Mouse (Mus musculus) MEL (cell line): ENCODE measurements around the gene Tnfrsf11a. TPM values are rescaled to one million over a fixed set of nuclear protein-coding genes. Genes with fewer than 3 reads are reported as not detected.

ENCODE experiments used
- DNase-seq: peaks from one replicate; pipeline ENCODE4 v3.0.0; 2011; ENCODE audit warnings: low read depth, low spot score
- H3K27ac ChIP-seq: 2 replicates; pipeline ENCODE4 v1.5.1; 2012; ENCODE audit warnings: low read depth, mild to moderate bottlenecking, control low read depth, low read length, moderate library complexity; ENCODE audit not compliant: control insufficient read depth
- H3K27me3 ChIP-seq, 2 experiments: fragments of 150-350 bp in 1 of 2; sonication (generic) in 1 of 2; 2 replicates each; pipeline ENCODE4 v1.6.1; 2012; ENCODE audit warnings: low read length in 2 of 2, mild to moderate bottlenecking in 2 of 2, improper control_type of control experiment in 1 of 2, moderate library complexity in 1 of 2; ENCODE audit not compliant: insufficient read depth in 2 of 2, control insufficient read depth in 1 of 2
- H3K36me3 ChIP-seq, 2 experiments: 2 replicates each; pipeline ENCODE4 v1.6.1; 2012 to 2014; ENCODE audit warnings: low read length in 2 of 2, improper control_type of control experiment in 1 of 2, inconsistent platforms in 1 of 2, mild to moderate bottlenecking in 1 of 2; ENCODE audit not compliant: insufficient read depth in 2 of 2, control insufficient read depth in 1 of 2
- H3K4me1 ChIP-seq, 2 experiments: fragments of 150-350 bp in 1 of 2; sonication (generic) in 1 of 2; 2 replicates each; pipeline ENCODE4 v1.6.1; 2012; ENCODE audit warnings: low read length in 2 of 2, improper control_type of control experiment in 1 of 2, mild to moderate bottlenecking in 1 of 2; ENCODE audit not compliant: insufficient read depth in 2 of 2, control insufficient read depth in 1 of 2
- H3K4me3 ChIP-seq, 2 experiments: fragments of 150-350 bp in 1 of 2; sonication (generic) in 1 of 2; 2 replicates each; pipeline ENCODE4 v1.5.1; 2012; ENCODE audit warnings: low read depth in 2 of 2, low read length in 2 of 2, mild to moderate bottlenecking in 2 of 2, moderate library complexity in 2 of 2, control low read depth in 1 of 2, improper control_type of control experiment in 1 of 2; ENCODE audit not compliant: control insufficient read depth in 1 of 2, insufficient read depth in 1 of 2
- H3K79me2 ChIP-seq: 2 replicates; pipeline ENCODE4 v1.6.1; 2012; ENCODE audit warnings: mild to moderate bottlenecking, low read length, moderate library complexity; ENCODE audit not compliant: control insufficient read depth, poor library complexity, insufficient read depth
- H3K9ac ChIP-seq: 2 replicates; pipeline ENCODE4 v1.6.1; 2012; ENCODE audit warnings: low read depth, mild to moderate bottlenecking, control low read depth, low read length, moderate library complexity; ENCODE audit not compliant: control insufficient read depth, poor library complexity, severe bottlenecking
- H3K9me3 ChIP-seq: fragments of 150-350 bp; sonication (generic); replicated peaks from 2 replicates; pipeline ENCODE4 v1.6.1; 2012; ENCODE audit warnings: mild to moderate bottlenecking, low read length, improper control_type of control experiment, moderate library complexity; ENCODE audit not compliant: insufficient read depth
- BHLHE40 ChIP-seq: IDR thresholded peaks from 2 replicates; pipeline ENCODE4 v1.6.1; 2012; ENCODE audit warnings: low read depth, mild to moderate bottlenecking, inconsistent platforms, low read length, improper control_type of control experiment, borderline replicate concordance
- ETS1 ChIP-seq: IDR thresholded peaks from 2 replicates; pipeline ENCODE4 v1.6.1; 2012; ENCODE audit warnings: low read depth, mild to moderate bottlenecking, inconsistent platforms, low read length, improper control_type of control experiment, moderate library complexity
- MAFK ChIP-seq: IDR thresholded peaks from 2 replicates; pipeline ENCODE4 v1.6.1; 2011; ENCODE audit warnings: low read depth, mild to moderate bottlenecking, low read length, improper control_type of control experiment, borderline replicate concordance
- MAX ChIP-seq: IDR thresholded peaks from 2 replicates; pipeline ENCODE4 v1.6.1; 2011; ENCODE audit warnings: low read length, improper control_type of control experiment
- MYB ChIP-seq: IDR thresholded peaks from 2 replicates; pipeline ENCODE4 v1.6.1; 2011; ENCODE audit warnings: mild to moderate bottlenecking, low read depth, low read length, improper control_type of control experiment
- NRF1 ChIP-seq: IDR thresholded peaks from 2 replicates; pipeline ENCODE4 v1.6.1; 2014; ENCODE audit warnings: low read depth, mild to moderate bottlenecking, inconsistent platforms, low read length, improper control_type of control experiment, moderate library complexity; ENCODE audit not compliant: poor library complexity, insufficient read depth, severe bottlenecking
- POLR2A ChIP-seq, 2 experiments: IDR thresholded peaks; 2 replicates each; pipeline ENCODE4 v1.6.1; 2011 to 2012; ENCODE audit warnings: low read length in 2 of 2, mild to moderate bottlenecking in 2 of 2, control low read depth in 1 of 2, improper control_type of control experiment in 1 of 2, low read depth in 1 of 2, moderate library complexity in 1 of 2; ENCODE audit not compliant: control insufficient read depth in 1 of 2, insufficient read depth in 1 of 2, poor library complexity in 1 of 2
- RCOR1 ChIP-seq: IDR thresholded peaks from 2 replicates; pipeline ENCODE4 v1.6.1; 2012; ENCODE audit warnings: low read depth, mild to moderate bottlenecking, inconsistent platforms, low read length, improper control_type of control experiment
- SIN3A ChIP-seq: IDR thresholded peaks from 2 replicates; pipeline ENCODE4 v1.6.1; 2012; ENCODE audit warnings: low read length, improper control_type of control experiment, inconsistent platforms
- TBP ChIP-seq: IDR thresholded peaks from 2 replicates; pipeline ENCODE4 v1.8.0; 2011; ENCODE audit warnings: low read depth, low read length, improper control_type of control experiment
- TCF12 ChIP-seq: IDR thresholded peaks from 2 replicates; pipeline ENCODE4 v1.6.1; 2014; ENCODE audit warnings: low read depth, mild to moderate bottlenecking, inconsistent platforms, low read length, improper control_type of control experiment, moderate library complexity
- UBTF ChIP-seq: IDR thresholded peaks from 2 replicates; pipeline ENCODE4 v1.6.1; 2012; ENCODE audit warnings: low read depth, mild to moderate bottlenecking, inconsistent platforms, low read length, improper control_type of control experiment, moderate library complexity, borderline replicate concordance; ENCODE audit not compliant: insufficient read depth
- USF1 ChIP-seq: IDR thresholded peaks from 2 replicates; pipeline ENCODE4 v1.6.1; 2014; ENCODE audit warnings: low read depth, mild to moderate bottlenecking, inconsistent platforms, low read length, improper control_type of control experiment, moderate library complexity
- USF2 ChIP-seq, 2 experiments: IDR thresholded peaks; 2 replicates each; pipeline ENCODE4 v1.6.1; 2011 to 2012; ENCODE audit warnings: improper control_type of control experiment in 2 of 2, low read length in 2 of 2, borderline replicate concordance in 1 of 2, inconsistent platforms in 1 of 2, low read depth in 1 of 2, mild to moderate bottlenecking in 1 of 2; ENCODE audit not compliant: insufficient read depth in 1 of 2
- ZC3H11A ChIP-seq: IDR thresholded peaks from 2 replicates; pipeline ENCODE4 v1.6.1; 2012; ENCODE audit warnings: low read depth, mild to moderate bottlenecking, inconsistent platforms, low read length, improper control_type of control experiment
- ZKSCAN1 ChIP-seq: IDR thresholded peaks from 2 replicates; pipeline ENCODE4 v1.6.1; 2012; ENCODE audit warnings: low read depth, mild to moderate bottlenecking, inconsistent platforms, low read length, improper control_type of control experiment, moderate library complexity
- ZMIZ1 ChIP-seq: IDR thresholded peaks from 2 replicates; pipeline ENCODE4 v1.6.1; 2012; ENCODE audit warnings: low read depth, mild to moderate bottlenecking, inconsistent platforms, low read length, improper control_type of control experiment, moderate library complexity
- polyA plus RNA-seq, 2 experiments: library from polyadenylated mRNA; stranded (reverse) in 1 of 2; unstranded in 1 of 2; fragments of >175 nt in 1 of 2; fragments of >200 nt in 1 of 2; gene quantifications; 2 replicates each; pipeline versions ENCODE4 v1.2.1 to v1.2.4; 2012; ENCODE audit warnings: low replicate concordance in 2 of 2, low read depth in 1 of 2; ENCODE audit not compliant: insufficient read length in 2 of 2, insufficient read depth in 1 of 2, missing spikeins in 1 of 2
- total RNA-seq: library from RNA; depleted of rRNA; stranded (reverse); fragments of 300-350 nt; gene quantifications from 2 replicates; pipeline ENCODE4 v1.2.3, GENCODE M21; 2012

Gene Tnfrsf11a
- total and polyA plus RNA-seq, 3 experiments: not detected

DNA sequence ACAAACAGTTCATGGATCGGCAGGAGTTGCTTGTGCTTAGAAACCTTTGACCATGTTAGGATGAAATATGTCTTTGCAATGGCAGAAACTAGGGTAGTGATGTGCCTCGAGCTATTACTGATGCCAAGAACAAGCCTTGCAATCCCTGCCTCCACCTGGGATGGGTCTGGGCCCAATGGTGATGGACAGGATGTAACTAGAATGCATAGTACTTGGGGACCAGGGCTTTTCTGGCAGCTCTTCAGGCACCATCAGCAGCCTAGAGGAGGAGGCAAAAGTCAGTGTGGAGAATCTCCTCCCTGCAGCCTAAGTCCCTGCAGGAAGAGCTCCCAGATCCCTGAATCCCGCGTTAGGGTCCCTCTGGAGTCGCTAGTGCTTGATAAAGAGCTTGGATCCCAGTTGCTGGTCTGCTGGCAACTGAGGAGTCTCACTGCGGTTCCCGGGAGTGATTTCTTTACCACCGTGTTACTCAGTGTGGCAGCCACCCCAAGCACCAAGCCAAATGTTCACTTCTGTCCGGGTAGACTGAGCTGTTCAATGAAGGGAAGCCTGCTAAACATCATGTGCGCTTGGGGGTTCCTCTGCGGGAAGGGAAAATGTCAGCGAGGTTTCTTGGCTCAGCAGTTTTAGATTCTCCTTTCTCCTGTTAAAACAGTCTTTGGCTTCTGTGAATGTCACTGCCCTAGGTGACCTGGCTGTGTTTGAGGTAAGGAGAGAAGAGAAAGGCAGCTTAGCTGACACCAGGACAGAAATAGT, 1.1 kb downstream of the Tnfrsf11a start:
- no peak overlapping the region for H3K27ac ChIP-seq
- DNase-seq: no peak
- H3K4me3 ChIP-seq: no peak overlapping the region
- H3K27me3 ChIP-seq: no peaks in the 10 kb centered on the region; a peak in 1 of 4 replicates
- no peak for TF ChIP-seq POLR2A (IDR thresholded peaks at IDR 0.05; ENCODE audit: control insufficient read depth in 1 of 2, insufficient read depth in 1 of 2, low read depth in 1 of 2, low read length in 2 of 2, poor library complexity in 1 of 2)
- no peak for TF ChIP-seq USF1
- no peak for TF ChIP-seq BHLHE40
- no peak for TF ChIP-seq MAX
- H3K4me1 ChIP-seq: no peaks in the 10 kb centered on the region
- no peaks in the 10 kb centered on the region for H3K79me2 ChIP-seq
- H3K36me3 ChIP-seq: no peaks in the 10 kb centered on the region
- no peak overlapping the region for H3K9ac ChIP-seq
- no peaks in the 10 kb centered on the region for H3K9me3 ChIP-seq

DNA sequence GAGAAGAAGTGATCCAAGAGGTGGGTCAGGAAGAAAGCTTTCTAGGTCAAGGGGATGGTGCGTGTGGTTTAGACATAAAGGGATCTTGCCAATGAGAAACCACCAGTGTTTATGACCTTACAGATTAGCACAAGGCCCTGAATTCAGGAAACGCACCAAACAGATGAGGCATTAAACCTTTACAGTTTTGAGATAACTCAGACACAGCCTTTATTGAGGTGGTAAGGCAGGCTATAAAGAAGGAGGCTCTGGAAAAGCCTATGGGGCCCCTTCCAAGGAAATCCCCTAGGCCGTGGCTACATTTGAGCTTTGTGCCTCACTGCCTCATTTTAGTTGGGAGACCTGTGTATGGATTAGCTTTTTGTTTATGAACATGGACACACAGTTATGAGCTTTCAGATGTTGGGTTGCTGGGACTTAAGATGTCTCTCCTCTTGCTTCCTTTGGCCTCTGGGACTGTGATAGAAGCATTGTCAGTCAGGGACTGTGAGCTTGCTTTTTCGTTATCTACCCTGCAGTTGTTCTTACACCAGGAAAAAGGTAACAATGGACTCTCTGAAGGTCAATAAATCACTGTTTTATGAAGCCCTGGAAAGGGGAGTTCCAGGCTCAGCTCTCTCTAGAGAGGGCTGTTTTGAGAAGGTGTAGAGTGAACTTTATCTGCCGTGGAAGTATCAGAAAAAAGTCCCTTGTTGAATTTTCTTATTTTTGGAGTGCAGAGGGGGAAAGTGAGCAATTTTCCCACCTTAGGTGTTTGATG, 3.9 kb downstream of the Tnfrsf11a start:
- H3K9me3 ChIP-seq: no peaks in the 10 kb centered on the region
- TF ChIP-seq MAFK (no peak), ETS1 (no peak), NRF1 (no peak), ZKSCAN1 (no peak), USF1 (no peak), USF2 (IDR thresholded peaks at IDR 0.05; ENCODE audit: borderline replicate concordance in 1 of 2, insufficient read depth in 1 of 2, low read depth in 1 of 2, low read length in 2 of 2) (no peak), TCF12 (no peak), POLR2A (IDR thresholded peaks at IDR 0.05; ENCODE audit: control insufficient read depth in 1 of 2, insufficient read depth in 1 of 2, low read depth in 1 of 2, low read length in 2 of 2, poor library complexity in 1 of 2) (no peak), ZMIZ1 (no peak), RCOR1 (no peak), MYB (no peak), MAX (no peak), ZC3H11A (no peak), UBTF (no peak), SIN3A (no peak), BHLHE40 (no peak), TBP (no peak)
- H3K4me1 ChIP-seq: no peaks in the 10 kb centered on the region
- no peaks in the 10 kb centered on the region for H3K79me2 ChIP-seq
- H3K4me3 ChIP-seq: no peak overlapping the region
- no peaks in the 10 kb centered on the region for H3K36me3 ChIP-seq
- no peak overlapping the region for H3K9ac ChIP-seq
- H3K27me3 ChIP-seq: no peaks in the 10 kb centered on the region
- H3K27ac ChIP-seq: no peak overlapping the region
- DNase-seq: no peak
